Mouse (Mus musculus) cortical plate, adult 2 months (tissue): Measurements from ENCODE around the gene Adgrv1.

Experiments
- CTCF ChIP-seq: fragments of 200-500 bp; IDR thresholded peaks from 2 replicates; pipeline ENCODE4 v1.5.1; 2011; ENCODE audit warnings: mild to moderate bottlenecking, control low read depth, low read length; ENCODE audit not compliant: insufficient read depth; ENCODE audit errors: extremely low read depth
- POLR2A ChIP-seq: fragments of 200-500 bp; IDR thresholded peaks from 2 replicates; pipeline ENCODE4 v1.6.1; 2011; ENCODE audit warnings: mild to moderate bottlenecking, low read length, control low read depth; ENCODE audit not compliant: insufficient read depth; ENCODE audit errors: extremely low read depth

- TF ChIP-seq CTCF (no peak), POLR2A (no peak)
These were observed 135.9 kb downstream of the Adgrv1 start for GRCm38 (mm10) chr13:81497035-81497434.
